Mouse (Mus musculus) layer of hippocampus, adult 2 months (tissue): ENCODE results near the gene Gipr. TPM values are rescaled to one million over a fixed set of nuclear protein-coding genes. Genes with fewer than 3 reads are reported as not detected.
A peak's percentile ranks its signal among the peaks of the same experiment; 100 is the strongest.
"Not testable (repeated sequence)": the region's sequence is repeated elsewhere in the genome, so short reads cannot be mapped to it uniquely, and the experiment has no call there.

Experiments
- DNase-seq, 2 experiments: peaks; one replicate each; pipeline ENCODE4 v3.0.0; 2022; ENCODE audit warnings: low spot score in 2 of 2
- H3K27ac ChIP-seq: fragments of 200-600 bp; 2 replicates; pipeline ENCODE4 v1.8.1; 2022
- H3K4me3 ChIP-seq: fragments of 200-600 bp; 2 replicates; pipeline ENCODE4 v1.8.1; 2022; ENCODE audit warnings: mild to moderate bottlenecking
- CTCF ChIP-seq: fragments of 200-600 bp; conservative IDR thresholded peaks from 2 replicates; pipeline ENCODE4 v1.8.1; 2022; ENCODE audit warnings: antibody characterized with exemption, mild to moderate bottlenecking, moderate library complexity
- total RNA-seq, 2 experiments: library from RNA; stranded (reverse); gene quantifications; 2 replicates each; pipeline ENCODE4 v1.2.3; 2021

Gene Gipr
- total RNA-seq, 2 experiments from 2014 or later = 0.87 to 1.2 TPM

DNA sequence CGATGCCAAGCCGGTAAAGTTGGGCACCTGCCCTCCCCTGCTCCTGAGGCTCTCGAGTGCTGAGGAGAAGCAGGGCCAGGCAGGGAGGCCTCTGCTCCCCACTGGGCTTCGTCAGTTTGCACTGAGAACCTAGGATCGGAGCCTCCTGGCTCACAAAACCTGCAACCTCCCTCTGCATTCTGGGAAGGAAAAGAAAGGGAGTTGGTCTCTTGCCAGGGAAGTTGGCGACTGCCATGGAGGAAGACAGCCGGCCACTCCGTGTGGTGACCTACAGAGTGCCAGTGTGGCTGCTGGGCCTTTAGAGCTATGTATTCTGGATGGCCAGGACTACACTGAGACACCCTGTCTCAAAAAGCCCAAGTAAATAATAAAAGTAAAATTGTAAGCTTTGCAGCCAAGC lies 11.1 kb downstream of the Gipr start:
- no peak overlapping the region for H3K27ac ChIP-seq
- no peak for TF ChIP-seq CTCF
- H3K4me3 ChIP-seq = no peak overlapping the region
- DNase-seq = no peak

DNA sequence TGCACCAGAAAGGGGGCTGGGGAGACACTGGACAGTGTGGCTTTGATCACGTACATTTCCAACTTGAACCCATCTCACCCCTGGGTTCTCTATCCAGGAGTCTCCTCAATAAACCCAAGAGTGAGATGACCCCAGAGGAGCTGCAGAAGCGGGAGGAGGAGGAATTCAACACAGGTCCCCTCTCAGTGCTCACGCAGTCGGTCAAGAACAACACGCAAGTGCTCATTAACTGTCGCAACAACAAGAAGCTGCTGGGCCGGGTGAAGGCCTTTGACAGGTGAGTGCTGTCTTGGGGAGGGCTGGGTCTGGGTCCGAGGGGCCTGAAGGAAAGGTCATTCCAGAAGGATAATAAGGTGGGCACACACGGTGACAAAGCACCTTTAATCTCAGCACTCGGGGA lies 14.8 kb downstream of the Gipr start:
- H3K27ac ChIP-seq, H3K4me3 ChIP-seq, DNase-seq: not testable (repeated sequence)

DNA sequence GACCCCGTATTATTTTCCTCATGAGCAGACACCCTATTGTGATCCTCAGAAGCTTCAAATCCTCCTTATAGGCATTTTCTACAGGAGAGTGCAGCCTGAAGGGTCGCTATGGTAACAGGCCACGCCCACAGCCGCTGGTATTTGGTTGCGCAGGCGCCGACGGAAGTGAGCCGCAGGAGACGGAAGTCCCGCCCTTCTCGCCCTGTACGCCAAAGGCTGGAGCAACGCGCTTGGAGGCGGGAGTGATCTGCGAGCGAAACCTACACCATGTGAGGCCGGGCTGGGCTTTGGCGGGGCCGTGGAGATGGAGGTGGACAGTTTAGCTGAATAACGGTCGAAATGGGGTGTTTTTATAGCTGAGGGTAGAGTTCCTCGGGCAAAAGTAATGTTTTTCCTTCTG lies 16.3 kb downstream of the Gipr start, which contains the start of gene Snrpd2:
Gene Snrpd2, plus strand, starts transcription at position 97 of the 400 bp plus-strand sequence.
- Histone ChIP-seq H3K4me3 (peak within 1 kb of the TSS; percentile 82), H3K27ac (peak within 1 kb of the TSS; percentile 89)
- TF ChIP-seq CTCF = no peak
- DNase-seq = peak; percentile 93 to 96

DNA sequence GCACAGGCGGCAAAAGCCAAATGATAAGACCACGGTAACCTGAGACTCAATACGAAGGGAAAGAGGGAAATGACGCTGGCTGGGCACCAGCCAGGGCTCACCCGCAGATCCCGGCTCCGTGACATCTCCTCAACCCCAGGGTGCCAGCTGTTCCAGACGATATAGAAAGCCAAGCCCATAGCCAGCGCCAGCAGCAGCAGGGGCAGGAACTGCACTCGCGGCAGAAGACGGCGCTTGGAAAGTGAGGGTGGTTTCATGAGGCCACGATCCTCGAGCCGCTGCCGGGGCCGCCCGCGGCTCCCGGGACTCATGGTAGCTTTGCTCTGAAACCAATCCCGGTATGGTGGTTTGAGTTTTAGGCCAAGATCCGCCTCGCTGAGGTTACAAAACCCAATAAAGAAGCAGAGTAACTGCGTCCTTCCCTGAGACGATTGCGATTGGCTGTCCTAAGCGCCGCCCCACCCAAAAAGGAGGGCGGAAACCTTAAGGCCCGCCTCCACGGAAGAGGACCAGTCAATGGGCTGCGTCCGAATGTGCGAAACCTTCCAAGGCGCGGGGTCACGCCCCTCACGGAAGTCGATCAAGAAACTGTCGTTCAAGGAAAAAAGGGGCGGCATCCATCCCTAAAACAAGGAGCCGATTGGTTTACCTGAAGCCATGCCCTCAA lies 16.9 kb downstream of the Gipr start, which contains the start of gene Qpctl:
Gene Qpctl, minus strand, starts transcription at position 417 of the 667 bp plus-strand sequence.
- Histone ChIP-seq H3K27ac (peak within 1 kb of the TSS; percentile 89), H3K4me3 (peak within 1 kb of the TSS; percentile 82)
- peak; percentile 95 to 99 for DNase-seq
- TF ChIP-seq CTCF = no peak

DNA sequence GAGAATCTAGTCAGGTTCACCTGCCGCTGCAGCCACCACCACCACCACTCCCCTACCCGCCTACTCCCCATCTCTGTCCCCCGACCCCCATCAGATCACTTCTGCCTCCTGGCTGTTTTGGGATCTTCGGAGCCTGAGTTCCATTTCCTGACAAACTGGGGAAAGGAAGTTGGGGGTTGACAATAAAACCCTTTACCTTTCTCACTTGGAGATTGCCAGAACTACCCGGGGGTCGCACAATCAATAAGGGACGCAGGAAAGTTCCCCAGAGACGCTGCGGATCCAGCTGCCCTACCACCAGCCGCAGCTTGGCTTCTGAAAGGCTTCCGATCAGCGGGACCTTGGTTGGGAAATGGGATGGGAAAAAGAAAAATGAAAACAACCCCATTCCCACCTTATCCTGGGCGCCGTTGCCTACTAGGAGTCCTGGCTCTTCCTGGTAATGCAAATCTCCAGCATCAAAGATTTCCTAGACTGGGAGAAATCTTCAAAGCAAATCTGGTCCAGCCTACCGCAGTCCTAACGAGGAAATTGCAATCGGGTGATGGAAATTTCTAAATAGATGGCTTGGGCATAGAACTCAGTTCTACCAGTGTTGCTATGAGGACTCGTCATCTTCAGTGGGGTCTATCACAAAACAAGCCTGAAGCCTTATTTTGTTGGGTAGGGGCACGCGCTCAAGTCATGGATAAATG lies 17.6 kb downstream of the Gipr start:
- TF ChIP-seq CTCF = peak; percentile 27; the same call in 1 of the 2 replicates
- no peak for DNase-seq
- H3K27ac ChIP-seq = peak overlapping the region; percentile 87
- peak overlapping the region; percentile 82 for H3K4me3 ChIP-seq

DNA sequence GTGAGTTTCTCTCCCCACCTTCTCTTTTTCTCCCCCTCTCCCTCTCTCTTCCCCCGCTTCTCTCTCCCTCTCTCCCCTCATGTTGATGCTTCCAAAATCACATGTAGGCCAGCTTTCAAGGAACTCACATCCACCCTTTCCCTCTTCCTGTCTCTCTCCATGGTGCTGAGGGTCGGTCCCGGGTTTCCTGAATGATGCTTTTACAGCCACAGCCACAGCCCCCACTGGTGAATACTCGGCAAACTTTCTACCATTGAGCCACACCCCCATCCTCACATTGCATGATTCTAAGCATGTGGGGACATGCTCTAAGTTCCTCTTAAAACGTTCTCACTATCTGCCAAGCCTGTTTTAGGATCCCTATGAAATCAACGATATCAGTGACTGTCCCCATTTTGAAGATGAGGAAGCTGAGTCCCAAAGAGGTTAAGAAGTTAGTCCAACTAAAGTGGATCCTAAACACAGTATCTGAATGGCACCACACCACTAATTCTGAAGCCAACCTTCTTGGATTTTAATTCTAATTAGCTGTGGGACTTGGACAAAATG lies 18.4 kb downstream of the Gipr start:
- H3K4me3 ChIP-seq = no peak overlapping the region; the same call in 1 of the 2 replicates
- no peak for TF ChIP-seq CTCF
- no peak for DNase-seq
- no peak overlapping the region for H3K27ac ChIP-seq

DNA sequence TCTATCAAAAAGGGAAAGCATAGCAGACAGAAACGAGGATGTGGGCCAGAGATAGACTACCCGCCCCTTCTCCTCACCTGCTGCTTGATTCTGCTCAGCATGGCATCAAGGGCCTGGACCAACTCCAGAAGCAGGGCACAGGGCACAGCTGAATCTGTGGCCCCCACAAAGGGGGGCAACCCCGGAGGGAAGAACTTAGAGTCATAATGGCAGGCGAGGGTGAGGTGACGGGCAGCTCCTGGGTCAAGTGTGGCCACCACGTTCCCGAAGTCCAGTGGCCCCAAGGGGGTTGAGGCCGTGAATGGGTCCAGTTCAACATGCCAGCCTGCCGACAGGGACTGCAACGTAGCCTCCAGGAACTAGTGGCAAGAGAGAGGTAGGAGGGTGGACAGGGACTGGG lies 19.1 kb downstream of the Gipr start:
- no peak for DNase-seq
- TF ChIP-seq CTCF = no peak
- H3K4me3 ChIP-seq = no peak overlapping the region
- H3K27ac ChIP-seq = no peak overlapping the region

DNA sequence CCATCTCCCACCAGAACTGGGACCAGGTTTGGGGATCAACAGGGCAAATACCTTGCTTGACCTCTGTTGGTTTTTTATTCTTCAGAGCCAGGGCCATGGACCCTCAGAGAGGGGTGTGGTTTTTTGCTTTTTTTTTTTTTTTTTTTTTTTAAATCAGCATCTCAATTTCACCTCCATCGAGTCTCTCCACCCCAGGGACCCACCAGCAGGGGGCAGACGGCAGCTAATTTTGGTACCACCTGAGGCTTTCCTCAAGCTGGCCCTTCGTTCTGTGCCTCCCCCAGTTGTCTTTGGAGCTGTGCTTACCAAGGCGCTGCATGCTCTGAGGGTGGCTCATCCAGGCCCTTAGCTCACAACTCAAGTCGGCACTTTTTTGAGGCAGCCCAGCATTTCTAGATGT lies 28.5 kb downstream of the Gipr start:
- peak; percentile 76 for TF ChIP-seq CTCF
- DNase-seq = peak in 1 of 2 experiments; percentile 74
- Histone ChIP-seq H3K27ac (peak overlapping the region; percentile 51; the same call in 1 of the 2 replicates), H3K4me3 (no peak overlapping the region)

DNA sequence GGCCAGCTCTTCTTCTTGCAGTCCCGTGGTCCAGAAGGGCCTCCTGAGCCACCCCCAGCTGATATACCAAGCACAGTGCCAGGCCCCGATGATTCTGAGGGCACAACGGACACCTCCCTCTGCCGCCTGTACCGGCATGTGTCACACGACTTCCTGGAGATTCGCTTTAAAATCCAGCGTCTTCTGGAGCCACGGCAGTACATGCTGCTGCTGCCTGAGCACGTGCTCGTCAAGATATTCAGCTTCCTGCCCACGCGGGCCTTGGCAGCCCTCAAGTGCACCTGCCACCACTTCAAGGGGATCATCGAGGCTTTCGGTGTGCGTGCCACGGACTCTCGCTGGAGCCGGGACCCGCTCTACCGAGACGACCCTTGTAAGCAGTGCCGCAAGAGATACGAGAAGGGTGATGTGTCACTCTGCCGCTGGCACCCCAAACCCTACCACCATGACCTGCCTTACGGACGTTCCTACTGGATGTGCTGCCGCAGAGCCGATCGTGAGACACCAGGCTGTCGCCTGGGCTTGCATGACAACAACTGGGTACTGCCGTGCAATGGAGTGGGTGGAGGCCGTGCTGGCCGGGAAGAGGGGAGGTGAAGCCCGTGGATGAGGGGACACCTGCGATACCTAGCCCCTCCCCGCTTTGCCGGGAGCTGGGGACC lies 29.1 kb downstream of the Gipr start:
- TF ChIP-seq CTCF = no peak
- peak overlapping the region; percentile 51; the same call in 1 of the 2 replicates for H3K27ac ChIP-seq
- no peak for DNase-seq

DNA sequence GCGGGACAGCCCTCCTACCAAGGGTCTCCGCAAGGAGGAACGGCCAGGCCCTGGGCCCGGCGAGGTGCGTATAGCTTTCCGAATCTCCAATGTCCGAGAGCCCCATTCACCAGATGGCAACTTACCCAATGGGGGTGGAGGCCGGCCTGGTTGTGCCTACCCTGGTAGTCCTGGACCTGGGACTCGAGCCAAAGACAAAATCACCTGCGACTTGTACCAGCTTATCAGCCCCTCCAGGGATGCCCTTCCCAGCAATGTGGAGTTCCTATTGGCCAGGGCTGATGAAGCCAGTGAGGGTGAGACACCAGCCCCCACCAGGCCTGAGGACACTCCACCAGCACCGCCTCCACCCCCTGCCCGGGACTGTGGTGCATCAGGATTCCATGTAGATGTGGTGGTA lies 29.8 kb downstream of the Gipr start:
- no peak for TF ChIP-seq CTCF
- Histone ChIP-seq H3K27ac (no peak overlapping the region), H3K4me3 (no peak overlapping the region)
- no peak for DNase-seq

More for the DNA sequence above, 29.1 kb downstream of the Gipr start:
- H3K4me3 ChIP-seq = no peak overlapping the region

DNA sequence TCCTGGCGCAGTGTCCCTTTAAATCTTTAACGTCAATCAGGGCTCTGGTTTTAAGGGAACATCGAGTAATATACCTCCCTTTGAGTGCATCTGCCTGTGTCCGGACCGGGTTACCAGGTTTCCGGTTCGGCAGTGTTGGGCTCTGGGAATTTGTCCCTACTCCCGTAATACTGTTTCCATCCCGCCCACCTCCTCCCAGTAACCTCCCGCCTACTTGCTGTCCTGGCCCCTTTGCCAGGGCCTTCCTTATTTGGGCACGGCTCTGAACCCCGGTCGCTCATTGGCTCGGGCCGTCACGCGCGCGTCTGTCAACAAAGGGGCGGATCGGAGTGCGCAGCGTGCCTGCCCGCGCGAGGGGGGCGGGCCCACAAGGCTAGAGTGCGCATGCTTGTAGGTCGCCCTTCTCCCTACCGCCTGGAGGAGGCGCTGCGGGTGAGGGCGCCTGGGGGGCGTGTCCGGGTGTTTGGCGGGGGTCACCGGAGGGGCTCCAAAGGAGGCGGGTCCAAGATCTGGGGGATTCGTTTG lies 34.5 kb downstream of the Gipr start:
- H3K4me3 ChIP-seq = peak overlapping the region; percentile 59
- peak; percentile 91 for TF ChIP-seq CTCF
- H3K27ac ChIP-seq = peak overlapping the region; percentile 99
- DNase-seq = peak; percentile 96 to 98

DNA sequence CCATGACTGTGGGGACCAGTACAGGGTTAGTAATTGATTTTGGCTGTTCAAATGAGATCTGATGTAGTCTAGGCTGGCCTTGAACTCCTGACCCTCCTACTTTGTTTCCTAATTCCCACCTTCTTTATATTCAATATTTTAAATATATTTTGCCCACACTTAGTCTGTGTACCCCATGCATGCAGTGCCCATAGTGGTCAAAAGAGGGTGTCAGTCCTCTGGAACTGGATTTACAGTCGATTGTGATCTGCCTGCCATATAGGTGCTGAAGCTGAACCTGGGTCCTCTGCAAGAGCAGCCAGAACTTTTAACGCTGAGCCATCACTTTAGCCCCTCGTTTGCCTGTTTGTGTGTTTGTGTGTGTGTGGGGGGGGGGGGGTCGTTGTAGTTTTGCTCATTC lies 35.3 kb downstream of the Gipr start:
- peak; percentile 60 for TF ChIP-seq CTCF
- DNase-seq = no peak
- Histone ChIP-seq H3K27ac (peak overlapping the region; percentile 99), H3K4me3 (peak overlapping the region; percentile 59; the same call in 1 of the 2 replicates)

DNA sequence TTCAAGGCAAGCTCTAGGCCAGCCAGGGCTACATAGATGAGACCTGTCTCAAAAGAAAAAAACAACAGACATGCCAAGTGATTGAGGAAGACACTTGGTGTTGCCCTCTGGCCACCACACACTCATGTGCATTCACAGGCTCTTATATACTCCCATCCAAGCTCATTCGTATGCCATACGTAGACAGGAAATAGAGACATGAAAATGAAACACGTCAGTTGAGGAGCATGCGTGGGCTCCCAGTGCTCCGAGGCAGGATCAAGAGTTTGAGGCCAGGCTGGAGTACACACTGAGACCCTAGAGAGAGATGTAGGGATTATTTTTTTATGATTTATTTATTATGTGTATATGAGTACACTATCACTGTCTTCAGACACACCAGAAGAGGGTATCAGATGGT lies 36.5 kb downstream of the Gipr start:
- Histone ChIP-seq H3K4me3 (no peak overlapping the region), H3K27ac (no peak overlapping the region)
- no peak for DNase-seq
- no peak for TF ChIP-seq CTCF
